Mouse (Mus musculus) c-Kit-positive CD71-positive TER-119-positive erythroid progenitor cells, embryonic 14.5 days (primary cell): ENCODE measurements around the gene Tipin.

Experiments
- DNase-seq: peaks from one replicate; pipeline ENCODE4 v3.0.0-alpha.2; 2013; ENCODE audit warnings: low spot score

Gene Tipin

GRCm38 (mm10) chr9:64343656-64344055 lies 62.3 kb downstream of the Tipin start:
- DNase-seq, result no peak

- no peak for DNase-seq
Measured at GRCm38 (mm10) chr9:64345931-64346330, 64.5 kb downstream of the Tipin start.

DNA sequence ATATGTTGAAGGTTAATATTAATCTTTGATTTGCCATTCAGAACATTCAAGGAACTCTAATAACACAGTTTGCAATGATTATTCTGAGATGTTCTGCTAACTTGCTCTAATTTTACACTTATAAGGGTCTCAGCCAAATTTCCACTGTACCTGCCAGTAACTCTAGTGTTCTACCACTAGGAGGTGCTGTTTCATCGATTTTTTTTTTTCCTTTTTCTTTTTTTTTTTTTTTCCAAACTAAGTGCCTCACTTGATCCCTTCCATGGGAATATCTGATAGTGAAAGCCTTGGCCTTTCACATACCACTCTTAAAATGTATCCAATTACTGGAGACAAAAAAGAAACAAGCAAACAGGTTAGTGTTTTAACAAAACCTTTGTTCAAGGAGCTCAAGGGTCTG lies 66.0 kb downstream of the Tipin start:
- DNase-seq, result peak; percentile 19

DNA sequence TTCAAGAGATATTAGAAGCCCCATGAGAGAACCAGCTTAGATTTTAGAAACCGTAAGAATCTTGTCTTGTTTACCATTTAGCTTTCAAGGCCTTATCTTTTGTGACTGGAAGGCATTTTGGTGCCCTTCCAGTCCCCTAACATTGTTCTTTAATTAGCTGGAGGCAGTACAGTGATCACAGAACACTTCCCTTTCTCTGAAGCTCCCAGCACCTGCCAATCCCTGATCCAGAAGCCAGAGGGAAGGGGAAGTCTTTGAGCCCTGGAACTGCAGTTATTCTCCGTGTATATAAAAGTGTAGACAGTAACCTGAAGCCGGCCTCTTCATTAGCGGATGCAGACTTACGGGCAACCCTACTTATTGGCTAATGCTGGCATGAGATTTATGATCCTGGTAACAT lies 68.1 kb downstream of the Tipin start:
- DNase-seq, result no peak

DNA sequence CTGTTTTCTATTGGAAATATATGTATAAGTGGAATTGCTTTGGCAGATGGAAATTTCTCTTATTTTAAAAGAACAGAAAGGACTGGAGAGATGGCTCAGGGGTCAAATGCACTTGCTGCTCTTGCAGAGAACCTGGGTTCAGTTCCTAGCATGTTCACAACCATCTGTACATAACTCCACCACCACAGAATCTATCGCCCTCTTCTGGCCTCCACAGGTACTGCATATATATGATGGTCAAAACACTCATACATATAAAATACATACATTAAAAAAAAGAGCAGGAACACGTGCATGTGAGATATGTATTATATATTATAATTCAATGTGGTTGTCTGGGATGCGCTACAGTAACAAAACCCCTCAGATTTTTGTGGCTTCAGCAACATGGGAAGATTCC lies 69.8 kb downstream of the Tipin start:
- peak; percentile 37 for DNase-seq
